Mouse (Mus musculus) hindbrain, embryonic 14.5 days (tissue): Measurements from ENCODE around the gene Tspear. TPM values are rescaled to one million over a fixed set of nuclear protein-coding genes. Genes with fewer than 3 reads are reported as not detected.

Experiments
- ATAC-seq: fragments of 200-750 bp; cut with Nextera tagmentation; 2 replicates; pipeline ENCODE4 v1.8.0; 2017; ENCODE audit warnings: moderate number of reproducible peaks, mild to moderate bottlenecking, moderate TSS enrichment, moderate library complexity; ENCODE audit not compliant: low FRiP score
- DNase-seq: peaks from one replicate; pipeline ENCODE4 v3.0.0-alpha.2; 2015; ENCODE audit warnings: low spot score
- H3K27ac ChIP-seq: fragments of 300-500 bp; sonication (generic); 2 replicates; pipeline ENCODE4 v1.5.1; 2014; ENCODE audit warnings: mild to moderate bottlenecking, moderate library complexity
- H3K27me3 ChIP-seq: fragments of 300-500 bp; sonication (generic); 2 replicates; pipeline ENCODE4 v1.6.1; 2014; ENCODE audit warnings: mild to moderate bottlenecking, low read length, mixed read lengths; ENCODE audit not compliant: control insufficient read depth, insufficient read depth
- H3K36me3 ChIP-seq: fragments of 300-500 bp; sonication (generic); replicated peaks from 2 replicates; pipeline ENCODE4 v1.6.1; 2014; ENCODE audit not compliant: control insufficient read depth, insufficient read depth
- H3K4me1 ChIP-seq: fragments of 300-500 bp; sonication (generic); replicated peaks from 2 replicates; pipeline ENCODE4 v1.6.1; 2014; ENCODE audit warnings: antibody characterized with exemption, low read length, mixed read lengths; ENCODE audit not compliant: control insufficient read depth, insufficient read depth
- H3K4me2 ChIP-seq: fragments of 300-500 bp; sonication (generic); replicated peaks from 2 replicates; pipeline ENCODE4 v1.6.1; 2014; ENCODE audit warnings: mild to moderate bottlenecking, moderate library complexity
- H3K4me3 ChIP-seq: fragments of 300-500 bp; sonication (generic); replicated peaks from 2 replicates; pipeline ENCODE4 v1.5.1; 2014; ENCODE audit warnings: mild to moderate bottlenecking, low read length
- H3K9ac ChIP-seq: fragments of 300-500 bp; sonication (generic); 2 replicates; pipeline ENCODE4 v1.6.1; 2014
- H3K9me3 ChIP-seq: fragments of 300-500 bp; sonication (generic); 2 replicates; pipeline ENCODE4 v1.6.1; 2016; ENCODE audit warnings: low read length; ENCODE audit not compliant: control insufficient read depth
- WGBS: fragments of 180-500 bp; shearing (Covaris S2); extraction: QIAGEN DNeasy Blood & Tissue Kit; methylation state at CpG from one replicate; pipeline ENCODE4 v1.1.7; 2014; 5-methylcytosine and 5-hydroxymethylcytosine counted together
- polyA plus RNA-seq: library from polyadenylated mRNA; unstranded; fragments of >200 nt; fragmentation: Nextera tagmentation; extraction: Ambion mirVana; gene quantifications from 2 replicates; pipeline ENCODE4 v1.2.1, GENCODE M21; 2014

The Tspear gene
- polyA plus RNA-seq, 1 experiment from 2014 or later: 1.2 TPM

GRCm38 (mm10) chr10:77835647-77836046, 149.3 kb downstream of the Tspear start, which contains the start of gene Krtap10-10:
TSS of gene Krtap10-10 (plus strand) at chr10:77835947.
- Histone ChIP-seq H3K4me3 (no peak within 1 kb of the TSS), H3K36me3 (no peaks in the 10 kb centered on the region), H3K9ac (no peak within 1 kb of the TSS), H3K27ac (no peak within 1 kb of the TSS), H3K27me3 (no peaks in the 10 kb centered on the region), H3K9me3 (0 out of 2 replicates have a peak, but pooled peaks cover 4% of the 10 kb centered on the region), H3K4me2 (no peak within 1 kb of the TSS), H3K4me1 (no peaks in the 10 kb centered on the region)
- WGBS: 70% methylated on average over 9 of the region's 9 CpGs
- ATAC-seq (no peak), DNase-seq (no peak)

- Histone ChIP-seq H3K27me3 (no peaks in the 10 kb centered on the region), H3K4me3 (no peak overlapping the region), H3K4me2 (no peak overlapping the region), H3K4me1 (no peaks in the 10 kb centered on the region), H3K36me3 (no peaks in the 10 kb centered on the region), H3K27ac (no peak overlapping the region), H3K9me3 (peaks cover 11% of the 10 kb centered on the region), H3K9ac (no peak overlapping the region)
- DNase-seq (no peak), ATAC-seq (no peak)
- WGBS: 80% methylated on average over 6 of the region's 6 CpGs
Observed at GRCm38 (mm10) chr10:77839006-77839405, 152.6 kb downstream of the Tspear start.

- Histone ChIP-seq H3K4me3 (no peak within 1 kb of the TSS), H3K36me3 (no peaks in the 10 kb centered on the region), H3K9ac (no peak within 1 kb of the TSS), H3K27ac (no peak within 1 kb of the TSS), H3K4me1 (no peaks in the 10 kb centered on the region), H3K9me3 (peaks cover 24% of the 10 kb centered on the region), H3K4me2 (no peak within 1 kb of the TSS), H3K27me3 (no peaks in the 10 kb centered on the region)
- WGBS: 81% methylated on average over 3 of the region's 3 CpGs
- ATAC-seq (no peak), DNase-seq (no peak)
Observed at GRCm38 (mm10) chr10:77846503-77846902, 160.1 kb downstream of the Tspear start, which contains the start of gene Gm36176. TSS of gene Gm36176 (plus strand) at chr10:77846803.

- no peak overlapping the region for H3K9ac ChIP-seq
- H3K9me3 ChIP-seq: peaks cover 24% of the 10 kb centered on the region
- H3K27me3 ChIP-seq: no peaks in the 10 kb centered on the region
- DNase-seq (no peak), ATAC-seq (peak; percentile 43; the same call in 1 of the 2 replicates)
- no peak overlapping the region for H3K27ac ChIP-seq
- 12% methylated on average over 2 of the region's 2 CpGs for WGBS
- H3K4me1 ChIP-seq: no peaks in the 10 kb centered on the region
- H3K4me3 ChIP-seq: no peak overlapping the region
- no peaks in the 10 kb centered on the region for H3K36me3 ChIP-seq
- H3K4me2 ChIP-seq: no peak overlapping the region
Observed at GRCm38 (mm10) chr10:77846961-77847360, 160.6 kb downstream of the Tspear start.

- no peak overlapping the region for H3K4me3 ChIP-seq
- ATAC-seq (no peak), DNase-seq (no peak)
- no peaks in the 10 kb centered on the region for H3K27me3 ChIP-seq
- WGBS: 85% methylated on average over 2 of the region's 2 CpGs
- H3K4me2 ChIP-seq: no peak overlapping the region
- H3K36me3 ChIP-seq: no peaks in the 10 kb centered on the region
- no peak overlapping the region for H3K9ac ChIP-seq
- H3K9me3 ChIP-seq: peaks cover 24% of the 10 kb centered on the region
- H3K4me1 ChIP-seq: no peaks in the 10 kb centered on the region
- no peak overlapping the region for H3K27ac ChIP-seq
Observed at GRCm38 (mm10) chr10:77847538-77847937, 161.2 kb downstream of the Tspear start.

- H3K27ac ChIP-seq: no peak within 1 kb of the TSS
- WGBS: 70% methylated on average over 9 of the region's 9 CpGs
- DNase-seq (no peak), ATAC-seq (no peak)
- no peak within 1 kb of the TSS for H3K4me2 ChIP-seq
- no peaks in the 10 kb centered on the region for H3K27me3 ChIP-seq
- H3K4me1 ChIP-seq: no peaks in the 10 kb centered on the region
- peaks cover 4% of the 10 kb centered on the region; the same call in 1 of the 2 replicates for H3K9me3 ChIP-seq
- no peak within 1 kb of the TSS for H3K9ac ChIP-seq
- H3K4me3 ChIP-seq: no peak within 1 kb of the TSS
- H3K36me3 ChIP-seq: no peaks in the 10 kb centered on the region
Observed at GRCm38 (mm10) chr10:77852559-77852958, 166.2 kb downstream of the Tspear start, which contains the start of gene Gm10318. TSS of gene Gm10318 (plus strand) at chr10:77852859.

- H3K9me3 ChIP-seq: no peaks in the 10 kb centered on the region
- ATAC-seq: no peak
- H3K9ac ChIP-seq: no peak within 1 kb of the TSS
- WGBS: 45% methylated on average over 7 of the region's 7 CpGs
- no peaks in the 10 kb centered on the region for H3K36me3 ChIP-seq
- no peaks in the 10 kb centered on the region for H3K27me3 ChIP-seq
- H3K4me3 ChIP-seq: no peak within 1 kb of the TSS
- H3K4me2 ChIP-seq: no peak within 1 kb of the TSS
- H3K4me1 ChIP-seq: no peaks in the 10 kb centered on the region
- H3K27ac ChIP-seq: no peak within 1 kb of the TSS
- DNase-seq: no peak
Observed at GRCm38 (mm10) chr10:77861675-77862074, 175.3 kb downstream of the Tspear start, which contains the start of gene Gm3285. TSS of gene Gm3285 (plus strand) at chr10:77861975.

GRCm38 (mm10) chr10:77864067-77864761, 177.8 kb downstream of the Tspear start:
- Histone ChIP-seq H3K4me2 (peak overlapping the region; percentile 34), H3K4me3 (peak overlapping the region; percentile 14), H3K9ac (peak overlapping the region; percentile 4; the same call in 1 of the 2 replicates), H3K4me1 (no peaks in the 10 kb centered on the region), H3K27me3 (no peaks in the 10 kb centered on the region), H3K9me3 (no peaks in the 10 kb centered on the region), H3K36me3 (no peaks in the 10 kb centered on the region), H3K27ac (no peak overlapping the region)
- WGBS: 48% methylated on average over 14 of the region's 14 CpGs
- DNase-seq (no peak), ATAC-seq (peak; percentile 70)

- no peaks in the 10 kb centered on the region for H3K4me1 ChIP-seq
- DNase-seq: no peak
- H3K9ac ChIP-seq: peak overlapping the region; percentile 4; the same call in 1 of the 2 replicates
- H3K4me3 ChIP-seq: peak overlapping the region; percentile 14
- H3K36me3 ChIP-seq: no peaks in the 10 kb centered on the region
- H3K9me3 ChIP-seq: no peaks in the 10 kb centered on the region
- ATAC-seq: no peak; the same call in none of the 2 replicates
- H3K27me3 ChIP-seq: no peaks in the 10 kb centered on the region
- WGBS: 39% methylated on average over 11 of the region's 11 CpGs
- peak overlapping the region; percentile 34 for H3K4me2 ChIP-seq
- no peak overlapping the region for H3K27ac ChIP-seq
Observed at GRCm38 (mm10) chr10:77864762-77865143, 178.4 kb downstream of the Tspear start.
